Mouse (Mus musculus) MEL (cell line): ENCODE measurements around the gene Gm49318. TPM values are rescaled to one million over a fixed set of nuclear protein-coding genes. Genes with fewer than 3 reads are reported as not detected.

Experiments used
- DNase-seq: peaks from one replicate; pipeline ENCODE4 v3.0.0; 2011; ENCODE audit warnings: low read depth, low spot score
- H3K27ac ChIP-seq: 2 replicates; pipeline ENCODE4 v1.5.1; 2012; ENCODE audit warnings: low read depth, mild to moderate bottlenecking, control low read depth, low read length, moderate library complexity; ENCODE audit not compliant: control insufficient read depth
- H3K27me3 ChIP-seq, 2 experiments: fragments of 150-350 bp in 1 of 2; sonication (generic) in 1 of 2; 2 replicates each; pipeline ENCODE4 v1.6.1; 2012; ENCODE audit warnings: low read length in 2 of 2, mild to moderate bottlenecking in 2 of 2, improper control_type of control experiment in 1 of 2, moderate library complexity in 1 of 2; ENCODE audit not compliant: insufficient read depth in 2 of 2, control insufficient read depth in 1 of 2
- H3K36me3 ChIP-seq, 2 experiments: 2 replicates each; pipeline ENCODE4 v1.6.1; 2012 to 2014; ENCODE audit warnings: low read length in 2 of 2, improper control_type of control experiment in 1 of 2, inconsistent platforms in 1 of 2, mild to moderate bottlenecking in 1 of 2; ENCODE audit not compliant: insufficient read depth in 2 of 2, control insufficient read depth in 1 of 2
- H3K4me1 ChIP-seq, 2 experiments: fragments of 150-350 bp in 1 of 2; sonication (generic) in 1 of 2; 2 replicates each; pipeline ENCODE4 v1.6.1; 2012; ENCODE audit warnings: low read length in 2 of 2, improper control_type of control experiment in 1 of 2, mild to moderate bottlenecking in 1 of 2; ENCODE audit not compliant: insufficient read depth in 2 of 2, control insufficient read depth in 1 of 2
- H3K4me3 ChIP-seq, 2 experiments: fragments of 150-350 bp in 1 of 2; sonication (generic) in 1 of 2; 2 replicates each; pipeline ENCODE4 v1.5.1; 2012; ENCODE audit warnings: low read depth in 2 of 2, low read length in 2 of 2, mild to moderate bottlenecking in 2 of 2, moderate library complexity in 2 of 2, control low read depth in 1 of 2, improper control_type of control experiment in 1 of 2; ENCODE audit not compliant: control insufficient read depth in 1 of 2, insufficient read depth in 1 of 2
- H3K79me2 ChIP-seq: 2 replicates; pipeline ENCODE4 v1.6.1; 2012; ENCODE audit warnings: mild to moderate bottlenecking, low read length, moderate library complexity; ENCODE audit not compliant: control insufficient read depth, poor library complexity, insufficient read depth
- H3K9ac ChIP-seq: 2 replicates; pipeline ENCODE4 v1.6.1; 2012; ENCODE audit warnings: low read depth, mild to moderate bottlenecking, control low read depth, low read length, moderate library complexity; ENCODE audit not compliant: control insufficient read depth, poor library complexity, severe bottlenecking
- H3K9me3 ChIP-seq: fragments of 150-350 bp; sonication (generic); replicated peaks from 2 replicates; pipeline ENCODE4 v1.6.1; 2012; ENCODE audit warnings: mild to moderate bottlenecking, low read length, improper control_type of control experiment, moderate library complexity; ENCODE audit not compliant: insufficient read depth
- BHLHE40 ChIP-seq: IDR thresholded peaks from 2 replicates; pipeline ENCODE4 v1.6.1; 2012; ENCODE audit warnings: low read depth, mild to moderate bottlenecking, inconsistent platforms, low read length, improper control_type of control experiment, borderline replicate concordance
- CTCF ChIP-seq, 3 experiments: IDR thresholded peaks in 2 of 3; conservative IDR thresholded peaks in 1 of 3; 2 replicates each; pipeline ENCODE4 v1.5.1; 2011 to 2012; ENCODE audit warnings: low read length in 3 of 3, low read depth in 2 of 3, mild to moderate bottlenecking in 2 of 3, improper control_type of control experiment in 1 of 3, inconsistent platforms in 1 of 3, mixed read lengths in 1 of 3, moderate library complexity in 1 of 3; ENCODE audit not compliant: control insufficient read depth in 1 of 3, insufficient read depth in 1 of 3, poor library complexity in 1 of 3, severe bottlenecking in 1 of 3
- EP300 ChIP-seq, 2 experiments: IDR thresholded peaks; 2 replicates each; pipeline ENCODE4 v1.6.1; 2011; ENCODE audit warnings: improper control_type of control experiment in 2 of 2, low read length in 2 of 2, low read depth in 1 of 2, mild to moderate bottlenecking in 1 of 2
- GABPA ChIP-seq: IDR thresholded peaks from 2 replicates; pipeline ENCODE4 v1.6.1; 2012; ENCODE audit warnings: low read depth, mild to moderate bottlenecking, inconsistent platforms, low read length, improper control_type of control experiment, moderate library complexity
- GATA1 ChIP-seq: IDR thresholded peaks from 2 replicates; pipeline ENCODE4 v1.6.1; 2011; ENCODE audit warnings: low read depth, low read length, improper control_type of control experiment
- HCFC1 ChIP-seq: IDR thresholded peaks from 2 replicates; pipeline ENCODE4 v1.6.1; 2012; ENCODE audit warnings: low read depth, mild to moderate bottlenecking, inconsistent platforms, low read length, improper control_type of control experiment, moderate library complexity
- JUND ChIP-seq: IDR thresholded peaks from 2 replicates; pipeline ENCODE4 v1.6.1; 2011; ENCODE audit warnings: low read depth, mild to moderate bottlenecking, improper control_type of control experiment, low read length
- KAT2A ChIP-seq: conservative IDR thresholded peaks from 2 replicates; pipeline ENCODE4 v1.6.1; 2012; ENCODE audit warnings: low read depth, low read length, improper control_type of control experiment, inconsistent platforms
- MAZ ChIP-seq: IDR thresholded peaks from 2 replicates; pipeline ENCODE4 v1.6.1; 2012; ENCODE audit warnings: low read depth, mild to moderate bottlenecking, inconsistent platforms, low read length, improper control_type of control experiment
- MXI1 ChIP-seq: IDR thresholded peaks from 2 replicates; pipeline ENCODE4 v1.6.1; 2011; ENCODE audit warnings: mild to moderate bottlenecking, low read depth, low read length, improper control_type of control experiment
- NRF1 ChIP-seq: IDR thresholded peaks from 2 replicates; pipeline ENCODE4 v1.6.1; 2014; ENCODE audit warnings: low read depth, mild to moderate bottlenecking, inconsistent platforms, low read length, improper control_type of control experiment, moderate library complexity; ENCODE audit not compliant: poor library complexity, insufficient read depth, severe bottlenecking
- POLR2A ChIP-seq, 2 experiments: IDR thresholded peaks; 2 replicates each; pipeline ENCODE4 v1.6.1; 2011 to 2012; ENCODE audit warnings: low read length in 2 of 2, mild to moderate bottlenecking in 2 of 2, control low read depth in 1 of 2, improper control_type of control experiment in 1 of 2, low read depth in 1 of 2, moderate library complexity in 1 of 2; ENCODE audit not compliant: control insufficient read depth in 1 of 2, insufficient read depth in 1 of 2, poor library complexity in 1 of 2
- POLR2AphosphoS2 ChIP-seq: IDR thresholded peaks from 2 replicates; pipeline ENCODE4 v1.6.1; 2011; ENCODE audit warnings: low read length, improper control_type of control experiment
- SIN3A ChIP-seq: IDR thresholded peaks from 2 replicates; pipeline ENCODE4 v1.6.1; 2012; ENCODE audit warnings: low read length, improper control_type of control experiment, inconsistent platforms
- TCF12 ChIP-seq: IDR thresholded peaks from 2 replicates; pipeline ENCODE4 v1.6.1; 2014; ENCODE audit warnings: low read depth, mild to moderate bottlenecking, inconsistent platforms, low read length, improper control_type of control experiment, moderate library complexity
- UBTF ChIP-seq: IDR thresholded peaks from 2 replicates; pipeline ENCODE4 v1.6.1; 2012; ENCODE audit warnings: low read depth, mild to moderate bottlenecking, inconsistent platforms, low read length, improper control_type of control experiment, moderate library complexity, borderline replicate concordance; ENCODE audit not compliant: insufficient read depth
- ZC3H11A ChIP-seq: IDR thresholded peaks from 2 replicates; pipeline ENCODE4 v1.6.1; 2012; ENCODE audit warnings: low read depth, mild to moderate bottlenecking, inconsistent platforms, low read length, improper control_type of control experiment
- polyA plus RNA-seq, 2 experiments: library from polyadenylated mRNA; stranded (reverse) in 1 of 2; unstranded in 1 of 2; fragments of >175 nt in 1 of 2; fragments of >200 nt in 1 of 2; gene quantifications; 2 replicates each; pipeline versions ENCODE4 v1.2.1 to v1.2.4; 2012; ENCODE audit warnings: low replicate concordance in 2 of 2, low read depth in 1 of 2; ENCODE audit not compliant: insufficient read length in 2 of 2, insufficient read depth in 1 of 2, missing spikeins in 1 of 2
- total RNA-seq: library from RNA; depleted of rRNA; stranded (reverse); fragments of 300-350 nt; gene quantifications from 2 replicates; pipeline ENCODE4 v1.2.3, GENCODE M21; 2012

Gm49318 gene
- total and polyA plus RNA-seq, 3 experiments, result not detected

DNA sequence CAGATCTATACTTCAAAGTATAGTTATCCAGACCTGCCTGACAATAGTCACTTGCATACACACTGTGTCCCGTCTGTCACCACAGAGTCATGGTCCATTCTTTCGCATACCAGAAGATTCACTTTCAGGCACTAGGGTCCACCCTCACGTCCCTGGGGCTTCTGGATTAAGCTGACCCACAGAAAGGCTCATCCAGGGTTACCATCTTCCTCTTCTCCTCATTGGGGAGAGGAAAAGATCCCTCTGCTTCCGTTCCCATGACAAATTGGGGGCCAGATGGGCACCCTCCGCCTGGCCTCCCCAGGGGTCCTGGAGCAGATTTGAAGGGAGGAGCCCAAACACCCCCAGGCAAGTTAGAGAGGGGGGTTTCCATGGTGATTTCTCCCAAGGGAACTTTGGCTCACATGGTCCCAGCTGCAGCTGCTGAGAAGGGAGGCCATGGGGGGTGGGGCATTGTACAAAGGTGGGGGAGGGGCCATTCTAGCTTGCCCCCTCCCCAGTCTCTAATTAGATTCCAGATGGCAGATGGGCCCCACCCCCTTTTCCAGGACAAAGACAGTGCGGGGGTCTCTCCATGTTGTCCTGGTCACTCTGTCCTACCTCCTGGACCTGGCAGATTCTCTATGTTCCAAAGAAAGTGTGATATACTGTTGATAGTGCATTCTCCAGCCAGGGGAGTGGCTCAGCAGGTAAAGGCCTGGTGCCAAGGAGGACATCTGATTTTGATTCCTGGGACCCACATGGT, 35.6 kb downstream of the Gm49318 start:
- Histone ChIP-seq H3K9ac (no peak overlapping the region), H3K27me3 (peaks cover 0 to 6% of the 10 kb centered on the region in 2 experiments; a peak in 2 of 4 replicates), H3K4me1 (no peaks in the 10 kb centered on the region)
- no peak for DNase-seq
- no peak for TF ChIP-seq ZC3H11A
- no peak for TF ChIP-seq HCFC1
- TF ChIP-seq KAT2A, result no peak
- TF ChIP-seq, all 39 proteins: peak for 0
- no peaks in the 10 kb centered on the region for H3K36me3 ChIP-seq
- no peaks in the 10 kb centered on the region for H3K9me3 ChIP-seq
- no peak overlapping the region for H3K27ac ChIP-seq
- H3K4me3 ChIP-seq, result no peak overlapping the region
- no peaks in the 10 kb centered on the region for H3K79me2 ChIP-seq

DNA sequence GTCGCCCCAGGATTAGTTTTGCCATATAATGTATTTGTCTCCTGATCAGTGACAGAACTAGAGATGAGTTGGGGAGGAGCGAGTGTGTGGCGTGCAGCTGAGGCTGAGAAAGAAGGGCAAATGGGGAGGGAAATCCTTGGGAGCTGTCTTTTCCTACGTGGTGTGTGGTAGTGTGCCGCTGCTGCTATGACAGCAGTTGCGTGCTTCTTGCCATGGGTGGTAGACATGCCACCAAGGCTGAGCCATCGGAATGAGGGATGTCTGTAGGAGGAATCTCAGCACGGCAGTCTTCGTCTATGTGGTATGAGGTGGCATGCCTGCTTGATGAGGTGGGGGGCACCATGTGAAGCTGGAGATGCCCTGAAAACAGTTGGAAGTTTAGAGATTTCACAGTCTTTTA, 40.7 kb downstream of the Gm49318 start:
- Histone ChIP-seq H3K9me3 (no peaks in the 10 kb centered on the region), H3K79me2 (no peaks in the 10 kb centered on the region), H3K9ac (no peak overlapping the region), H3K27ac (no peak overlapping the region), H3K36me3 (no peaks in the 10 kb centered on the region), H3K27me3 (peaks cover 0 to 1% of the 10 kb centered on the region in 2 experiments; a peak in 1 of 4 replicates), H3K4me3 (no peak overlapping the region), H3K4me1 (no peaks in the 10 kb centered on the region)
- no peak for TF ChIP-seq EP300 (IDR thresholded peaks at IDR 0.05; ENCODE audit: low read depth in 1 of 2, low read length in 2 of 2)
- TF ChIP-seq POLR2AphosphoS2, result no peak
- no peak for TF ChIP-seq BHLHE40
- TF ChIP-seq SIN3A, result no peak
- TF ChIP-seq GATA1, result no peak
- TF ChIP-seq MXI1, result no peak
- no peak for TF ChIP-seq UBTF
- TF ChIP-seq JUND, result no peak
- no peak for TF ChIP-seq POLR2A (IDR thresholded peaks at IDR 0.05; ENCODE audit: control insufficient read depth in 1 of 2, insufficient read depth in 1 of 2, low read depth in 1 of 2, low read length in 2 of 2, poor library complexity in 1 of 2)
- TF ChIP-seq TCF12, result no peak
- TF ChIP-seq GABPA, result no peak
- TF ChIP-seq KAT2A, result no peak
- no peak for TF ChIP-seq NRF1
- TF ChIP-seq MAZ, result no peak
- TF ChIP-seq CTCF (IDR thresholded peaks at IDR 0.05 in 2 of 3, conservative IDR thresholded peaks at IDR 0.05 in 1 of 3; ENCODE audit: control insufficient read depth in 1 of 3, insufficient read depth in 1 of 3, low read depth in 2 of 3, low read length in 3 of 3, poor library complexity in 1 of 3, severe bottlenecking in 1 of 3), result no peak
- DNase-seq, result no peak
